Mouse (Mus musculus) kidney, postnatal 14 days (tissue): ENCODE results near the gene Macrod1.
"Not testable (repeated sequence)": the region's sequence is repeated elsewhere in the genome, so short reads cannot be mapped to it uniquely, and the experiment has no call there.

Experiments
- DNase-seq: peaks from one replicate; pipeline ENCODE4 v3.0.0; 2022; ENCODE audit warnings: mixed read lengths

The Macrod1 gene

GRCm38 (mm10) chr19:7056248-7057087, at the start of gene Macrod1:
Gene Macrod1, plus strand, starts transcription at chr19:7056810.
- peak; percentile 88 for DNase-seq

- DNase-seq, result no peak
Measured at GRCm38 (mm10) chr19:7006892-7007593, 49.6 kb upstream of the Macrod1 start.

GRCm38 (mm10) chr19:7012426-7012825, 44.2 kb upstream of the Macrod1 start:
- DNase-seq, result no peak

- DNase-seq, result peak; percentile 31
Measured at GRCm38 (mm10) chr19:7013984-7014383, 42.6 kb upstream of the Macrod1 start.

GRCm38 (mm10) chr19:7014481-7015135, 42.0 kb upstream of the Macrod1 start:
- no peak for DNase-seq

- no peak for DNase-seq
Measured at GRCm38 (mm10) chr19:7017541-7018457, 38.8 kb upstream of the Macrod1 start.

- DNase-seq, result no peak
Measured at GRCm38 (mm10) chr19:7018546-7018945, 38.1 kb upstream of the Macrod1 start.

GRCm38 (mm10) chr19:7019191-7019590, 37.4 kb upstream of the Macrod1 start, which contains the start of gene Fermt3:
Gene Fermt3, minus strand, starts transcription at chr19:7019469.
- no peak for DNase-seq

- DNase-seq, result peak; percentile 71
Measured at GRCm38 (mm10) chr19:7020224-7020641, 36.4 kb upstream of the Macrod1 start.

GRCm38 (mm10) chr19:7029531-7029930, 27.1 kb upstream of the Macrod1 start:
- no peak for DNase-seq

- DNase-seq, result no peak
Measured at GRCm38 (mm10) chr19:7034006-7034405, 22.6 kb upstream of the Macrod1 start.

- peak; percentile 66 for DNase-seq
Measured at GRCm38 (mm10) chr19:7039088-7039720, 17.4 kb upstream of the Macrod1 start.

GRCm38 (mm10) chr19:7039841-7040636, 16.6 kb upstream of the Macrod1 start, which contains the start of gene Stip1:
Gene Stip1, minus strand, starts transcription at chr19:7039967.
- DNase-seq, result peak; percentile 99

GRCm38 (mm10) chr19:7040637-7041130, 15.9 kb upstream of the Macrod1 start:
- DNase-seq, result peak; percentile 22

- DNase-seq, result no peak
Measured at GRCm38 (mm10) chr19:7041171-7041570, 15.4 kb upstream of the Macrod1 start.

GRCm38 (mm10) chr19:7044279-7044678, 12.3 kb upstream of the Macrod1 start:
- no peak for DNase-seq

- no peak for DNase-seq
Measured at GRCm38 (mm10) chr19:7044706-7045105, 11.9 kb upstream of the Macrod1 start.

GRCm38 (mm10) chr19:7053382-7053781, 3.2 kb upstream of the Macrod1 start:
- DNase-seq, result not testable (repeated sequence)

- peak; percentile 68 for DNase-seq
Measured at GRCm38 (mm10) chr19:7054772-7055171, 1.8 kb upstream of the Macrod1 start.

- DNase-seq, result no peak
Measured at GRCm38 (mm10) chr19:7055173-7055572, 1.4 kb upstream of the Macrod1 start.
